Mouse (Mus musculus): Measurements from ENCODE around the gene Crtc3. TPM values are rescaled to one million over a fixed set of nuclear protein-coding genes. Genes with fewer than 3 reads are reported as not detected.

Gene Crtc3
- total RNA-seq, 2 experiments from 2014 or later, result 10.4 to 10.5 TPM

GRCm38 (mm10) chr7:80554180-80555021, 134.3 kb downstream of the Crtc3 start:
- no peak for DNase-seq

- no peak for DNase-seq
These were observed 140.0 kb downstream of the Crtc3 start for GRCm38 (mm10) chr7:80548513-80549260.

GRCm38 (mm10) chr7:80542139-80542831, 146.4 kb downstream of the Crtc3 start:
- no peak for DNase-seq

GRCm38 (mm10) chr7:80539581-80539980, 149.1 kb downstream of the Crtc3 start:
- DNase-seq, result no peak

Other genes starting within 250 kb of the Crtc3 start
- 1 to 10 TPM in 1 of 2 experiments, under 1 TPM in 1; 0.94 to 1.3 TPM for gene Blm, start 153.8 kb downstream of the Crtc3 start, total RNA-seq (2021)
- 10 to 100 TPM; 16.8 to 18.8 TPM for gene Iqgap1, start 137.1 kb upstream of the Crtc3 start, total RNA-seq (2021)
- 1 to 10 TPM; 1.5 to 1.6 TPM for gene Zscan2, start 172.0 kb upstream of the Crtc3 start, total RNA-seq (2021)
- 1 to 10 TPM; 3.1 to 4.2 TPM for gene Wdr73, start 212.4 kb upstream of the Crtc3 start, total RNA-seq (2021)
- 1 to 10 TPM; 2.2 to 2.7 TPM for gene Nmb, start 216.2 kb upstream of the Crtc3 start, total RNA-seq (2021)

All from gastrocnemius, postnatal 25 days (tissue).